Mouse (Mus musculus) G1E (cell line): ENCODE results near the gene Card10.

ENCODE experiments used
- CTCF ChIP-seq: IDR thresholded peaks from 2 replicates; pipeline ENCODE4 v1.5.1; 2012; ENCODE audit warnings: low read depth, low read length, inconsistent platforms, mixed read lengths
- GATA1 ChIP-seq: IDR thresholded peaks from 2 replicates; pipeline ENCODE4 v1.6.1; 2012; ENCODE audit warnings: borderline replicate concordance, low read length, inconsistent platforms, mixed read lengths
- POLR2AphosphoS5 ChIP-seq: IDR thresholded peaks from 2 replicates; pipeline ENCODE4 v1.6.1; 2012; ENCODE audit warnings: low read depth, low read length, inconsistent platforms; ENCODE audit not compliant: insufficient replicate concordance
- TAL1 ChIP-seq: conservative IDR thresholded peaks from 2 replicates; pipeline ENCODE4 v1.6.1; 2012; ENCODE audit warnings: low read depth, low read length, inconsistent platforms, mixed read lengths

- TF ChIP-seq CTCF (no peak), GATA1 (no peak), TAL1 (no peak), POLR2AphosphoS5 (no peak)
These were observed 4.3 kb upstream of the Card10 start for GRCm38 (mm10) chr15:78807141-78807540.
